Comparison of ENCODE assay signal across 9 mouse cellular contexts in the genomic region with DNA sequence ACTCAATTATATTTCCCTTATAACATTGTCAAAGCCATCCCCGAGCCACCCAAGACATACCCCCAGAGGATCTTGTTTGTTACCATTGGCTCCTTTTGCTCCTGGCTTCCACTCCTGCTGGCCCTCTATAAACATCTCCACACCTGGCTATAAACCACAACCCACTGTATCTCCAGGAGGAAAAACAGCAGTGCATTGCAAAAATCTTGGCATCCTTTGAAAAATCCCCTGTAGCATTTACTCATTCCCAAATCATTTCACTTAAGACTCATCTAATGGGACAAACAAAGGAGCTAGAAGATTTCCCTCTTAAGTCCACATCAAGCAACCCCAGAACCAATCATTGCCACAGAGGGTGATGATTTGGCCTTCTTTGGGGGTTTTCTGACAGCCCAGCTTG.
"Had no signal": no experiment of that assay in that cellular context is flagged by ENCODE, and none has a peak within 500 bp of the region (broad histone marks: within the 10 kb centered on the region; RNA-seq: fewer than 3 reads in every experiment).

No protein-coding gene starts in this region.

- H3K9ac ChIP-seq: liver, embryonic 15.5 days; midbrain, embryonic 13.5 days; stomach, embryonic 15.5 days had no signal

- H3K4me3 ChIP-seq: liver, embryonic 15.5 days; midbrain, embryonic 13.5 days; stomach, embryonic 15.5 days had no signal

- DNase-seq: kidney, adult 11 months; kidney, postnatal 14 days; right cerebral cortex, postnatal 14 days; thymus, adult 2 months; thymus, postnatal 25 days had no signal

- H3K27ac ChIP-seq: liver, embryonic 15.5 days; midbrain, embryonic 13.5 days; stomach, embryonic 15.5 days had no signal

- H3K36me3 ChIP-seq: liver, embryonic 15.5 days; midbrain, embryonic 13.5 days; stomach, embryonic 15.5 days had no signal

- H3K4me2 ChIP-seq: liver, embryonic 11.5 days; liver, embryonic 15.5 days; midbrain, embryonic 13.5 days; stomach, embryonic 15.5 days had no signal

- H3K9me3 ChIP-seq: liver, embryonic 15.5 days; midbrain, embryonic 13.5 days; stomach, embryonic 15.5 days had no signal

- H3K27me3 ChIP-seq: liver, embryonic 15.5 days; midbrain, embryonic 13.5 days; stomach, embryonic 15.5 days had no signal

- H3K4me1 ChIP-seq: liver, embryonic 15.5 days; midbrain, embryonic 13.5 days; stomach, embryonic 15.5 days had no signal

- ATAC-seq: midbrain, embryonic 13.5 days had no signal
